Mouse (Mus musculus): ENCODE data around the gene Acot12. TPM values are rescaled to one million over a fixed set of nuclear protein-coding genes. Genes with fewer than 3 reads are reported as not detected.
"Not testable (repeated sequence)": the region's sequence is repeated elsewhere in the genome, so short reads cannot be mapped to it uniquely, and the experiment has no call there.

Acot12 gene
- polyA plus RNA-seq, 1 experiment from 2014 or later = 0.24 TPM

GRCm38 (mm10) chr13:91754762-91755161, 13.4 kb downstream of the Acot12 start:
- H3K27me3 ChIP-seq (replicated peaks; ENCODE audit: control insufficient read depth, insufficient read depth, low read length) = no peaks in the 10 kb centered on the region
- H3K4me3 ChIP-seq (ENCODE audit: low read length) = no peak overlapping the region
- no peak overlapping the region for H3K9ac ChIP-seq (ENCODE audit: low read depth, low read length)
- H3K36me3 ChIP-seq (ENCODE audit: control insufficient read depth, insufficient read depth, low read length) = no peaks in the 10 kb centered on the region
- H3K4me2 ChIP-seq (ENCODE audit: low read length) = no peak overlapping the region
- H3K27ac ChIP-seq (ENCODE audit: low read depth, low read length) = no peak overlapping the region
- ATAC-seq = no peak
- H3K9me3 ChIP-seq (ENCODE audit: control insufficient read depth, low read length) = no peaks in the 10 kb centered on the region
- H3K4me1 ChIP-seq (ENCODE audit: control insufficient read depth, insufficient read depth, low read depth, low read length) = no peaks in the 10 kb centered on the region

GRCm38 (mm10) chr13:91756230-91756629, 14.9 kb downstream of the Acot12 start:
- 67% methylated on average over 4 of the region's 4 CpGs for whole genome bisulfite sequencing
- Histone ChIP-seq H3K9me3 (ENCODE audit: control insufficient read depth, low read length) (no peaks in the 10 kb centered on the region), H3K4me2 (ENCODE audit: low read length) (no peak overlapping the region), H3K4me3 (ENCODE audit: low read length) (no peak overlapping the region), H3K27me3 (replicated peaks; ENCODE audit: control insufficient read depth, insufficient read depth, low read length) (no peaks in the 10 kb centered on the region), H3K4me1 (ENCODE audit: control insufficient read depth, insufficient read depth, low read depth, low read length) (no peaks in the 10 kb centered on the region), H3K27ac (ENCODE audit: low read depth, low read length) (no peak overlapping the region), H3K9ac (ENCODE audit: low read depth, low read length) (no peak overlapping the region), H3K36me3 (ENCODE audit: control insufficient read depth, insufficient read depth, low read length) (no peaks in the 10 kb centered on the region)
- no peak for ATAC-seq

DNA sequence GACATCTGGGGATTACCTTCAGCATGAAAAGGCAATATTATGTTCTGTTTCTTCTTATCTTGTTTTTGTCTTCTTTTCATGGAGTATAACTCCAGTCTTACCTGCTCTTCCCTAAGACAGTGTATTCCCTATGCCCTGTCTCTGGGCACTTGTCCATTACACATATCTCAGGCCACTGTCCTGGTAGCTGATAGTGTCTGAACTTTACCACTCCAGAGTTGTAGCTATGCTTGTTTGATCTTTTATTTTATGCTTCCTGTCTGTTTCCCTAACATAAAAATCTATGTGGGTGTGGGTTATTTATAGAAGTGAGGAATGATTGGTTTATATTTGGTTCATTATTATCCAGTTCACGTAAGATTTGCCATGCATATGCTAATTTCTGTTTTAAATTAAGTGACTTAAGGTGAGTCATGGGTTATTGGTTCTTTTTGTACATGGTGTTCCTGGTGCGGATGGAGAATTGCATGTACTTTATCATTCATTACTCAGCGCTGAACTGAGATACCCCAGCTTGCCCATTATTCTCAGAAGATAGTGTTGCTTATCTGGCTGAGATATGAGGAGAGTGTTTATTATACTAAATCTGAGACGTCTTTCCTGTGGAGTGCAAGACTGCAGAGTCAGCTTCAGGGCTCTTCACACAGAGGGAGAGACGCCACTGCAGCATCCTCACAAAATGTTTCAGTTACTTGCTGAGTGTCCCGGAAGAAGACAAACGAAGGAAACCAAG, 17.2 kb downstream of the Acot12 start:
- ATAC-seq = no peak
- Histone ChIP-seq H3K4me3 (ENCODE audit: low read length) (no peak overlapping the region), H3K4me1 (ENCODE audit: control insufficient read depth, insufficient read depth, low read depth, low read length) (no peaks in the 10 kb centered on the region), H3K9ac (ENCODE audit: low read depth, low read length) (no peak overlapping the region), H3K36me3 (ENCODE audit: control insufficient read depth, insufficient read depth, low read length) (no peaks in the 10 kb centered on the region), H3K9me3 (ENCODE audit: control insufficient read depth, low read length) (no peaks in the 10 kb centered on the region), H3K27ac (ENCODE audit: low read depth, low read length) (no peak overlapping the region), H3K4me2 (ENCODE audit: low read length) (no peak overlapping the region), H3K27me3 (replicated peaks; ENCODE audit: control insufficient read depth, insufficient read depth, low read length) (no peaks in the 10 kb centered on the region)
- WGBS = 73% methylated on average over 7 of the region's 7 CpGs

- Histone ChIP-seq H3K36me3 (ENCODE audit: control insufficient read depth, insufficient read depth, low read length) (no peaks in the 10 kb centered on the region), H3K4me2 (ENCODE audit: low read length) (no peak overlapping the region), H3K4me3 (ENCODE audit: low read length) (no peak overlapping the region), H3K9ac (ENCODE audit: low read depth, low read length) (no peak overlapping the region), H3K4me1 (ENCODE audit: control insufficient read depth, insufficient read depth, low read depth, low read length) (no peaks in the 10 kb centered on the region), H3K27me3 (replicated peaks; ENCODE audit: control insufficient read depth, insufficient read depth, low read length) (no peaks in the 10 kb centered on the region), H3K9me3 (ENCODE audit: control insufficient read depth, low read length) (no peaks in the 10 kb centered on the region), H3K27ac (ENCODE audit: low read depth, low read length) (no peak overlapping the region)
- WGBS = 74% methylated on average over 8 of the region's 8 CpGs
- ATAC-seq = no peak
These were observed 18.5 kb downstream of the Acot12 start for GRCm38 (mm10) chr13:91759791-91760190.

- no peaks in the 10 kb centered on the region for H3K9me3 ChIP-seq (ENCODE audit: control insufficient read depth, low read length)
- no peaks in the 10 kb centered on the region for H3K4me1 ChIP-seq (ENCODE audit: control insufficient read depth, insufficient read depth, low read depth, low read length)
- H3K27me3 ChIP-seq (replicated peaks; ENCODE audit: control insufficient read depth, insufficient read depth, low read length) = no peaks in the 10 kb centered on the region
- H3K4me2 ChIP-seq (ENCODE audit: low read length) = no peak overlapping the region
- no peaks in the 10 kb centered on the region for H3K36me3 ChIP-seq (ENCODE audit: control insufficient read depth, insufficient read depth, low read length)
- H3K27ac ChIP-seq (ENCODE audit: low read depth, low read length) = no peak overlapping the region
- 92% methylated on average over 8 of the region's 8 CpGs for WGBS
- H3K4me3 ChIP-seq (ENCODE audit: low read length) = no peak overlapping the region
- no peak overlapping the region for H3K9ac ChIP-seq (ENCODE audit: low read depth, low read length)
- no peak for ATAC-seq
These were observed 19.2 kb downstream of the Acot12 start for GRCm38 (mm10) chr13:91760302-91761050.

DNA sequence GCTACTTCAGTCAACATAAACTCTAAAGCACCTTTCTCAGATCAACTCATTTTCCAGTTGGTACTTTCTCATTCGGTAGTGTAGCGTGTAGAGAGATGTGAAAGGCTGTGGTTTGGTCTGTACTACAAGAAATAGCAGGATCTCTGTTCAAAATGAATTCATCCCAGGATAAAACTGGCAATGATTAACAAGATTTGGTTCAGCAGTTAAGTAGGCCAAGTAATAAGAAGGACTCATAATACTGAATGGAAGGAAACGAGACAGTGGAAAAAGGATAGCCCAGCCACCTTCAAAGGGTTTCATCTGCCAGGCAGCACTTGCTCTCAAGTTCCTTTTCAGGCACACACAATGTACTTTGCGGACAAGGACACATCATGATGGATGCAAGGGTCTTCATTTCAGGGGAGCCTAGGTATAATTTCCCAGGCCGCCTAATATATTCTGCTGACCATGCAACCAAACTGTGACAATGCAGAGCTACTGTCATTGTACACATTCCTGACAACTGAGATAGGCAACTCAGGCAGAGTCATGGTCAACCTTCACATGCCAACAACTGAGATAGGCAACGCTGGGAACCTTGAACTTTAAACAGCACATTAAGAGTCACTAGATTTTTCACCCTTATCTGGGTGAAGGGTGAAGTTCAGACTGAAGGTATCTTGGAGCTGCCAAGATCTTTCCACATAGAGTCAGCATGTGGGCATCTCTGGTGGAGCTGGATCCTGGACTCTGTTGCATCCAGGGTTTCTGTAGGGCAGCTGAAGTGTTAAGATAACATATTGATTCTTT, 20.5 kb downstream of the Acot12 start:
- no peak for ATAC-seq
- no peak overlapping the region for H3K9ac ChIP-seq (ENCODE audit: low read depth, low read length)
- WGBS = 89% methylated on average over 6 of the region's 6 CpGs

GRCm38 (mm10) chr13:91763654-91764053, 22.3 kb downstream of the Acot12 start:
- ATAC-seq; H3K27me3 ChIP-seq (replicated peaks; ENCODE audit: control insufficient read depth, insufficient read depth, low read length); H3K9me3 ChIP-seq (ENCODE audit: control insufficient read depth, low read length); H3K4me3 ChIP-seq (ENCODE audit: low read length); H3K36me3 ChIP-seq (ENCODE audit: control insufficient read depth, insufficient read depth, low read length); H3K4me2 ChIP-seq (ENCODE audit: low read length); H3K27ac ChIP-seq (ENCODE audit: low read depth, low read length); H3K9ac ChIP-seq (ENCODE audit: low read depth, low read length); H3K4me1 ChIP-seq (ENCODE audit: control insufficient read depth, insufficient read depth, low read depth, low read length): not testable (repeated sequence)
- WGBS = 97% methylated on average over 3 of the region's 3 CpGs

More for the DNA sequence above, 20.5 kb downstream of the Acot12 start:
- no peak overlapping the region for H3K4me3 ChIP-seq (ENCODE audit: low read length)
- H3K27ac ChIP-seq (ENCODE audit: low read depth, low read length) = no peak overlapping the region
- H3K27me3 ChIP-seq (replicated peaks; ENCODE audit: control insufficient read depth, insufficient read depth, low read length) = no peaks in the 10 kb centered on the region
- H3K9me3 ChIP-seq (ENCODE audit: control insufficient read depth, low read length) = no peaks in the 10 kb centered on the region
- H3K4me1 ChIP-seq (ENCODE audit: control insufficient read depth, insufficient read depth, low read depth, low read length) = no peaks in the 10 kb centered on the region
- no peak overlapping the region for H3K4me2 ChIP-seq (ENCODE audit: low read length)
- no peaks in the 10 kb centered on the region for H3K36me3 ChIP-seq (ENCODE audit: control insufficient read depth, insufficient read depth, low read length)

DNA sequence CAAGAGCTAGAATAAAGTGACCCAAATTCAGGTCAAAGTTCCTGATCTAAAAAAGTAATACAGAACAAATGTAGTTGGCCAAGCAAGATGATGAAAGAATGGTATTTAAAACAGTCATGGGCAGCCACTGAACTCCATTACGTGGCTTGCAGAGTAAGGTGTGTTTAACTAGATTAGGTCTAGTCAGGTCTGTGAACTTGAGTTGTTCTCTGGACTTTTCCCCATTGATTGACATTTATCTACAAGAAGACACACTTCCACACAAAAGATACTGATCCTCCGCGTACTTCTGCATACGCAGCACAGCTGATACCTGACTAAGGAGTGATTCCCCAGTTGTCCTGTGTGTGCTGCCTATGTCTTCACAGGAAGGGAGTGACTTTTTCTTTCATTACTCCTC, 24.3 kb downstream of the Acot12 start:
- Histone ChIP-seq H3K36me3 (ENCODE audit: control insufficient read depth, insufficient read depth, low read length) (no peaks in the 10 kb centered on the region), H3K9ac (ENCODE audit: low read depth, low read length) (no peak overlapping the region)
- 91% methylated on average over 4 of the region's 4 CpGs for WGBS

More for the DNA sequence above, 24.3 kb downstream of the Acot12 start:
- no peak overlapping the region for H3K4me2 ChIP-seq (ENCODE audit: low read length)
- H3K9me3 ChIP-seq (ENCODE audit: control insufficient read depth, low read length) = no peaks in the 10 kb centered on the region
- no peaks in the 10 kb centered on the region for H3K27me3 ChIP-seq (replicated peaks; ENCODE audit: control insufficient read depth, insufficient read depth, low read length)
- no peak overlapping the region for H3K27ac ChIP-seq (ENCODE audit: low read depth, low read length)
- H3K4me3 ChIP-seq (ENCODE audit: low read length) = no peak overlapping the region
- ATAC-seq = no peak
- no peaks in the 10 kb centered on the region for H3K4me1 ChIP-seq (ENCODE audit: control insufficient read depth, insufficient read depth, low read depth, low read length)
